Mouse (Mus musculus) thymus, postnatal 36 days (tissue): ENCODE measurements around the gene Rgs1.

Experiments
- DNase-seq, 2 experiments: peaks; one replicate each; pipeline ENCODE4 v3.0.0; 2022; ENCODE audit warnings: mixed read lengths in 2 of 2

Gene Rgs1

DNA sequence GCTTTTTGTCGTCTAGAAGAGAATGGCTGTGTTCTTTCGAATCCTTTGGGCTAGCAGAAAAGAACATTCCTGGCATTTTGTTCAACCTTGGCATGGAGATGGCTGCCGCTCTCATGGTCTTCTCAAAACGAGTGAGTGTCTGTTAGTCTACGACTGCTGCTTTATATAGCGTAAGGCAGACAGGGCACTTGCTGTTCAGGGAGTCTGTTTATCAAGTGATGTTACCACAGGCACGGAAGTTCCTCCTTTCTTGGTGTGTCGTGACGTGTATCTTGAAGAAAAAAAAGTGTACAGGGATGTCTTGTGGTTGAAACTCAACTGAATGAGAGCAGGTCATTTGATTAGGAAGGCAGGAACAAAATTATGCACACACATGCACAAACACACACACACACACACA, at the start of gene Rgs1:
TSS of gene Rgs1 (minus strand) at position 320 of the 400 bp plus-strand sequence.
- peak; percentile 2 to 7 for DNase-seq

DNA sequence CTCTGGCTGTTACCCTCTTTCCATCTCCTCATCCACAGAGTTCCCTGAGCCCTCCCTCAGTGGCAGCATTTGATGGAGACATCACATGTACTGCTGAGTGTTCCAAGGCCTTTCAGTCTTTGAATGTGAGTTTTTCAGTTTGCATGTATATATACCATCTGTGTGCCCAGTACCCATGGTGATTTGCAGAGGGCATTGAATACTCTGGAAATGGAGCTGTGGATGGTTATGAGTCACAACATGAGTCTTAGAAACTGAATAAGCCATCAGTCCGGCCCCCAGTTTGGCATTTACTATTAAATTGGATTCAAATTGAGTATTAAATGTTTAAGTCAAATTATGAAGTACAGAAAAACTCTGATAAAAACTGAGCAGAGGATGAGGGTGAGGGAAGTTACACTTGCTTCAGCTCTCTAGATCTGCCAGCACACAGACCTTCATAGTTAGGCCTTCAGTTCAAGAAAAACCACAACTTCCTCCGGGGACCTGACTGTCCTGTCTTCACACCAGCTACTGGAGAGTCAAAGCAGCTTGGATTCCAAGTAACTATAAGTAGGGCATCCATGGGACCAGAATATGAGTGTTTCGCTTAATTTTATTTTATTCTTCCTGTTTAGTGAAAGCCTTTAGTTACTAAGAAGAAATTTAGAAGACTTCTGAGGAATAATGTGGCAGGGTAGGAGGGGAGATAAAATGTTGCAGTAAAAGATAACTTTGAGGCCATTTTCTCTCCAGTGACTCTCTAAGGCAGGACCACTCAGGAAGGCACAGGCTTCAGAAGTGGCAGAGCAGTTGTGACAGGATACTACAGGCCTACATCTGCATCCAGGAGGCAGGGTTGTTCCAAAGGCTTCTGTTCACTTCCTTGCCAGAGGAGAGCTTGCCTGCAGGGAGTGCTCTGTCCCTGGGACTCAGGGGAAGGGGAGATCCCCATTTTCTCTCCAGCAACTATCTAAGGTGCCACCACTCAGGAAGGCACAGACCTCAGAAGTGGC, 34.3 kb upstream of the Rgs1 start:
- no peak for DNase-seq

DNA sequence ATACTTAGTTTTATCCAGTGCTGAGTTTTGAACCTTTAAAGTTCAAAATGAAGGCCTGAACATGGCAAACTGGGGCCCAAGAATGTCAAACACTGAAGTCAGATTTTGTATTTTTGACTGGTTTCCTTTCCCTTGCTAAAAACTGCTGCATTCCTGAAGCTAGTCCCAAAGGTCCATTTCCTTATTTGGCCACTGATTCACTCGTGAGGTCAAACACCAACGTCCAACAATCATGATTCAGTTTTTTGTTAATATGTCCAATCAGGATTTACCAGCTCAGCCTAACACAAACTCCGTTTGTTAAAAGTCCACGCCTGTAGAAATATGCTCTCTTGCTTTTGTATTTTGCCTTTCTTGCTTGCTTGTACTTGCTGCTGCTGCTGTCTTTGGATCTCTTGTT, 31.0 kb upstream of the Rgs1 start:
- no peak for DNase-seq

DNA sequence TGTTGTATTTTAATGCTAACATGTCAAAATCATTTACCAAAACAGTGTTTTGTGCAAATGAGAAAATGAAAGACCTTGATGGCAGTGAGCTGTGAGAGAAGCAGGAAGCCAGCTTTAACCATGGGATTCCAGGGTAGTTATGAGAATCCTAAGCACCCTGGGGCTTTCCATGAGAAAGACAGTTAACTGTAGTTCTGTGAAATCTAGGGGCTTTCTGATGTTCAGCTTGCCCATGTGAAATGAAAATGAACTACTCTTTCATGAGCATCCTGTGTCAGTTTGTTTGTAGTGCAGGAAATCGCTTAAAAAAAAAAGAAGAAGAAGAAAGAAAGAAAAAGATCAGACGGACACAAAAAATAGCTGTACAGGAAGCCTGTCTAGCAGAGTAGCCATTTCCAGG, 23.9 kb upstream of the Rgs1 start:
- DNase-seq: no peak

- no peak for DNase-seq
Measured at GRCm38 (mm10) chr1:144269112-144269511, 20.1 kb upstream of the Rgs1 start.

DNA sequence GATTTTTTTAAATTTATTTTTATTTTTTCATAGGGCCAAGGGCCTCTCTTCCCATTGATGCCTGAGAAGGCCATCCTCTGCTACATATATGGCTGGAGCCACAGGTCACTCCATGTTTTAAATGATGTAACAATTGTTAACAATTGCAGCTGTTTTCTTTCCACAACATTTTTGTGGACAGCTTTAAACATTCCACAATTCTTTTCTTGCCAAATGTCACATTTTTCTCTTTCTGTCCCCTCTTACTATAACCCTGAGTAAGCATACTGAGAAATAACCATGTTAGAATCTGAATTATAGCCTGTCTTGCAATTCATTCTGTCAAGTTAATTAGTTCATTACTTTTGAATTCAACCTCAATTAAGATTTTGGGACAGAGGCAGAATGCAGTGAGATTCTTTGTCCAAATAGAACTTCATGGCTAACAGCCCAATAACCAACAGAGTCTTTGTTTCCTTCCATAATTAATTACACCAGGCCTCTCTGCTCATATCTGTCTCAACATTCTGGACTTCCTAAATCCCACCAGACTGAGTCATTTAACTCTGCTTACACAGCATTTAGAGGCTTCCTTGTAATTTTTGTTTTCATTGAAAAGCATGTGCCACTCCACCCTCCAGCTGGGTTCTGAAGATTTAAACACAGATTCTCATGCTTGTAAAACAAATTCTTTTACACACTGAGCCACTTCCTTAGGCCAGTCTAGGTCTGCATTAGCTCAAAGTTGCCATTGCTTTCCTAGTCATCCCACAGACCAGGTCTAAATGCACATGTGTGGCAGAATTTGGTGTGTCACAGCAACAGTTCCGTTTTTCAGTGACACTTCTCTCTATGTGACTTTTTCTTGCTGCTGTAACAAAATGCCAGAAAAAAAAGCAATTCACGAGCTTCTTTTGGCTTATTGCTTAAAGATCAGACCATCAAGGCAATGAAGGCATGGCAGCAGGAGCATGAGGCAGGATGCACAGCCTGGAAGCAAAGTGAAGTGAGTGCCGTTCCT, 18.7 kb upstream of the Rgs1 start:
- no peak for DNase-seq

DNA sequence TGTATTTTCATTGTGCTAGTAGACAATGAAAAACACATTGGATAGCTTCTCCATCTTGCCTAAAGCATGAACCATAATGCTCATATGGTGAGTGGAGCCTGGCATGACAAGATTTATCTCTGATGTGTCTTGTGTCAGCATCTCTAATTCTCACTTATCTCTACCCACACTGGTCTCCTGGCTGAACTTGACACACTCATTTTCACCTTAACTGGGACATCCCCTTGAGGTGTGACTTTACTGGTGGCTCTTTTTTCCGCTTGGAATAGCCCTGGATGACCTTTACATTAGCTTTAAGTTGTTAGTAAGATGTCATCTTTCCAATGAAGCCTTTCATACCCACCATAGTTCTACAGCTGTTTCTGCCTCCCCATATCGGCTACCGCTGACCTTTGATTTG, 15.0 kb upstream of the Rgs1 start:
- DNase-seq: no peak

DNA sequence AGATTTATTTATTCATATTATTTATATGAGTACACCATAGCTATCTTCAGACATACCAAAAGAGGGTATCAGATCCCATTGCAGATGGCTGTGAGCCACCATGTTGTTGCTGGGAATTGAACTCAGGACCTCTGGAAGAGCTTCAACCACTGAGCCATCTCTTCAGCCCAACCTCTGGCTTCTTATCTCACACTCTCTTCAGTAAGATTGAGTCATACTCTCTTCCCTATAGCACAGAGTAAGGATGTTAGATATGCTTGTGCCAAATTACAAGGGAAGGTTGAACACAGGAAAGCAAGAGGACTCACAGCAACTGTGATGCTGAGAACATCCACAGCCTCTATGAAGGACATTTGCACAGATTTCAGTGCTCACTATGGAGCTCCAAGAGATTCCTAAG, 13.0 kb upstream of the Rgs1 start:
- DNase-seq: no peak

DNA sequence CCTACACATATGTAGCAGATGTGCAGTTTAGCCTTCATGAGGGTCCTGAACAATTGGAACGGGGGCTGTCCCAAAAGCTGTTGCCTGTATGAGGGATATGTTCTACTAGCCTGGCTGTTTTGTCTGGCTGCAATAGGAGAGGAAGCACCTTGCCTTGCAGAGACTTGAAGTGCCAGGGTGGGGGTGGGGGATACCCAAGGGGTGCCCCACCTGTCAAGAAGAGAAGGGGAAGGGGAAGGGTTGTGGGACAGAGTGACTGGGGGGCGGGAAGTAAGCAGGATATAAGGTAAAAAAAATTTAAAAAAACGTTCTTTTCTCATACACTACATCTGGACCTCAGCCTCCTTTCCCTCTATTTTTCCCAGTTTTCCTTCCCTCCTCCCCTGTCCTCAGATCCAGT, 9.7 kb upstream of the Rgs1 start:
- DNase-seq: no peak

GRCm38 (mm10) chr1:144256556-144257331, 7.7 kb upstream of the Rgs1 start:
- DNase-seq: no peak

DNA sequence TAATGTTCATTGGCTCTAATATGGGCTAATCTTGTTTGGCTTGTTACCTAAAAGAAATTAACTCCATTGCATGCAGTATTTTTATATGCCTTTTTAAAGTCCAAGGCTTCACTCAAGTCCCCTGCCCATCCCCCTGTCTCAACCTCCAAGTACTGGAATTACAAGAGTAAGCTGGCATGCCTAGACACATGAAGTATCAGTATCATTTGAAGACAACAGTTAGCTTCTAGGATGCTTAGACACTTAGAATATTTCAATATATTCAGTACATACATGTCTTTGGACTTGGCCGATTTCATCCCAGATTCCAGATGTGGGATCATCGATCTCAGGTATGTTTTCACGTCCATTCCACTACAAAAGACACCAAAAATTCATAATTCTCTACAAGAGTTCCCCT, 836 bp downstream of the Rgs1 start:
- DNase-seq: no peak

GRCm38 (mm10) chr1:144247382-144247781, 1.7 kb downstream of the Rgs1 start:
- no peak for DNase-seq

DNA sequence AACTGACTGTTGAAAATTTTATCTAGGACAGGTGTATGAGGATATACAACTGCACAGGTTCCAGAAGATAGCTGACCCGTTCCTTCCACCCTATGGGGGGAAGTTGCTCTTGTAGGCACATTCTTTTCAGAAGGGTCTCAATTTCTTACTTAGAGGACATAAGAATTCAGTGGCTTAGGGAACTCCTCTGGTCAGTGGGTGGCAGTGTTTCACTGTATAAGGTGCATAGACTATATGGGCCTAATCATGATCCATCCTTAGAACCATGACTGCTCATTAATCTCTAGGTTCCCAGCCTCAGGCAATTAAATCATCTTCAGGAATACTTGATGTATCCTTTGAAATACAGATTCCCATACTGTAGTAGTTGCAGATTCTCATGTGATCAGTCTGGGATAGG, 5.5 kb downstream of the Rgs1 start:
- DNase-seq: peak in 1 of 2 experiments; percentile 14

GRCm38 (mm10) chr1:144239195-144239594, 9.8 kb downstream of the Rgs1 start:
- no peak for DNase-seq

DNA sequence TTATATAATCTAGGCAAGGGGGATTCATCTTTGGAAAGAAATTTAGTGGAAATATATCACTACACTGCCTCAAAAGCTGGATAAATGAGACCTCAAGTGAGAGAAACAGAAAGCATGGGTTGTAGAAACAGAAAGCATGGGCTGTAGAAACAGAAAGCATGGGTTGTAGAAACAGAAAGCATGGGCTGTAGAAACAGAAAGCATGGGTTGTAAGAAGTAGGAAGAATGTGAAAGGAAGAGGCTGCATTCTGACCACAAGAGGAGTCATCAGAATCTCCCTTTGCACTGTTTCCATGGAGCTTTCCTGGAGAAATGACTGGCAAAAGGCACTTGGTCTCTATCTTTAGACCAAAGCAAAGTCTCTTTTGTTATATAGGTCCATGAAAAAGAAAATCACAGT, 33.8 kb downstream of the Rgs1 start:
- DNase-seq: no peak

DNA sequence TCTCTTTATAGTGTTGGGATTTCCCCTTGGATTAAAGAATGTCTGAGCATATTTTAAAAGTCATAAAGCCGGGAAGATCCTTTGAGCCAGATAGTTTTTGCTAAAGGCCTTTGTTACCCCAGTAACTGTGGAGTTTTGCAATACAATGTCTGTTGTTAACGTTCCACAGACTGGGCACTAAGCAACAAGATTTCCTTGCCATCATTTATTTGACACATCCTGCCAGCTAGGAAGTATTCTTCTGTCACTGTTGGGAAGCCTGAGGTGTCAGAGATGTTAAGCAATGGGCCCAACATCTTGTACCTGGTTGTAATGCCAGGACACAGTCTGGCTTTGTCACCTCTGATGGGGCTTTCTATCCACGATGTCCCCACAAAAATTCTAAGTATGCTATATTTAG, 38.1 kb downstream of the Rgs1 start:
- DNase-seq: no peak

DNA sequence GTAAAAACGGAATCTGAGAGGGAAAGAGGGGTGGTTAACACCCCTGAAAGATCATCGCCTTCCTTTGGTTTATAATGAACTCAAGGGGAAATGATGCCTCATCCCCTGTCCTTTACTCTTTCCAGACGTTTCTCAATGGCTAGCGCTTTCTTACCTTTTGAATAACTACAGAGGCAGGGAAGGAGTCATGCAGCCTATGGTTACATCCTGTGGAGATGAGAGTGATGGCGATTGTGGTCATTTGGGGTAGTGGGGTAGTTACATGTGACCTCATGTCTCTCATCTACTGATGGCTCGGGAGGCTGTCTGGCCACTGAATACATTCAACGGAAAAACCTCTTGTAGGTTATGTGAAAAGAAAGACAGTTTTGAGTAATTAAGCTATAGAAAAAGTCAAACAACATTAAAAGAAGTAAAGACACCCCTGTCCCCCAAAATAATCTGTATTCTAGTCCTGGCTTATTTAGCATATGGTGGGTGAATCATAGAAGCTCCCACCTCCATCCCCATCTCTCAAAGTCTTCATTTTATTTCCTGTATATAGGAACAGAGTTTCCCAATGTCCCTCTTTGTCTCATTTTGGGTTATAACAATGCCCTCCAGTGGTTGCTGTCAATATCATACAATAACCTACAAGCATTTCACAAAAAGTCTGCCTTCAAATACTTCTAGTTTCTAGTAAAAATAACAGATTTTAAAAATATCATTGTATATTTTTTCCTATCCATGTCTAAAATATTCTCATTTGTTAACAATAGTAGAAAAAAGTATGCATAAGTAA, 42.6 kb downstream of the Rgs1 start:
- no peak for DNase-seq

- DNase-seq: no peak
Measured at GRCm38 (mm10) chr1:144204766-144205165, 44.3 kb downstream of the Rgs1 start.

- no peak for DNase-seq
Measured at GRCm38 (mm10) chr1:144202939-144203338, 46.1 kb downstream of the Rgs1 start.

- DNase-seq: no peak
Measured at GRCm38 (mm10) chr1:144200496-144200895, 48.5 kb downstream of the Rgs1 start.

GRCm38 (mm10) chr1:144199538-144199937, 49.5 kb downstream of the Rgs1 start:
- DNase-seq: no peak

GRCm38 (mm10) chr1:144197684-144198083, 51.4 kb downstream of the Rgs1 start:
- DNase-seq: peak in 1 of 2 experiments; percentile 9
